Mouse (Mus musculus): ENCODE measurements around the gene Selplg.

DNA sequence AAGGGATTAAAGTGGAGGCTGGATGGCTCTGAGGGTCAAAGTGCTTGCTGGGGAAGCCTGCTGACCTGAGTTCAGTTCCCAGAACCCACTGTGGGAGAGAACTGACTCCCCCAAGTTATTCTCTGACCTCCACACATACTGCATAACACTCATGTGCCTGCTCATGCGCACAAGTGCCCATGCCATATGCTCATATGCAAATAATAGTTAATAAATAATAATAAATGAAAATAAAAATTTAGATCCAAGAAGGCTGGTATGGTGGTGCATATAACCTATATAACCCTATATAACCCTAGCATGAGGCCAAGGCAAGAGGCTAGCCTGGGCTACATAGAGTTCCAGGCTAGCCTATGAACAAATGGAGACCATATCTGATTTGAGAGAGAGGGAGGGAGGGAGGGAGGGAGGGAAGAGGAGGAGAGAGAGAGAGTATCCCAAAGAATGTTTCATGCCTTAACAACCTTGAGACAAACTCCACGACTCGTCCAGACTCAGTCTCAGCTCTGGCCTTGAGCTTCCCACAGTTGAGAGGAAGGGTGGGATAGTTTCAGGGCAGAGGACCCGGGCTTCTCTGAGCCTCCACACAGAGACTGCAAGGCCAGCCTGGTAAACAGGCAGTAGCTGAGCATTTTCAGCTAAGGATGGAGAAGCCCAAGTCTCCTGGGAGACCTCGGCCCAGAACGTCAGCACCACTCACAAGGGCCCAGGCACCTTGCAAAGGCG is 2.7 kb downstream of the Selplg start:
- TF ChIP-seq CTCF (IDR thresholded peaks at IDR 0.05; ENCODE audit: low read depth) (no peak), EP300 (optimal IDR thresholded peaks at IDR 0.05) (no peak)
